In genomic region chr8:105799091-105799812, GRCm38 (mm10) we compare ENCODE assay signal across 8 mouse cellular contexts. TPM values are rescaled to one million over a fixed set of nuclear protein-coding genes. Genes with fewer than 3 reads are reported as not detected.
DNase-seq lines count a peak whose midpoint lies in the region; ATAC-seq and TF ChIP-seq lines count a peak whose summit lies in the region.

No protein-coding gene starts in this region.

- no peak for TF ChIP-seq EP300 in heart, adult 2 months (IDR thresholded peaks at IDR 0.05; ENCODE audit: insufficient read depth, low read depth, low read length)

- peaks cover 4% of the 10 kb centered on the region; the same call in 1 of the 2 replicates for H3K79me2 ChIP-seq in heart, adult 2 months (replicated peaks; ENCODE audit: control insufficient read depth, insufficient read depth, low read length)

- no peak overlapping the region for H3K4me2 ChIP-seq in kidney, embryonic 16.5 days (replicated peaks; ENCODE audit: low read depth, low read length)
- peak overlapping the region; percentile 36 for H3K4me2 ChIP-seq in lung, embryonic 14.5 days

- no peak for TF ChIP-seq POLR2A in heart, adult 2 months (IDR thresholded peaks at IDR 0.05; ENCODE audit: insufficient read depth, low read depth, low read length)

- WGBS in heart, adult 2 months: 18% methylated on average over 8 of the region's 8 CpGs
- 26% methylated on average over 8 of the region's 8 CpGs for WGBS in kidney, embryonic 16.5 days
- WGBS in lung, embryonic 14.5 days: 25% methylated on average over 8 of the region's 8 CpGs

- H3K4me3 ChIP-seq in heart, adult 2 months: no peak overlapping the region
- no peak overlapping the region for H3K4me3 ChIP-seq in kidney, embryonic 16.5 days (ENCODE audit: low read length)
- H3K4me3 ChIP-seq in lung, embryonic 14.5 days (ENCODE audit: low read depth, low read length): no peak overlapping the region

- H3K4me1 ChIP-seq in heart, adult 2 months (ENCODE audit: control insufficient read depth, insufficient read depth, low read length): peaks cover 8% of the 10 kb centered on the region
- peaks cover 14% of the 10 kb centered on the region for H3K4me1 ChIP-seq in kidney, embryonic 16.5 days (ENCODE audit: insufficient read depth, low read length)
- peaks cover 13% of the 10 kb centered on the region for H3K4me1 ChIP-seq in lung, embryonic 14.5 days (ENCODE audit: insufficient read depth)

- no peak for TF ChIP-seq CTCF in heart, adult 2 months (IDR thresholded peaks at IDR 0.05)
- no peak for TF ChIP-seq CTCF in lung, embryonic 14.5 days (IDR thresholded peaks at IDR 0.05; ENCODE audit: low read depth)

- DNase-seq in urinary bladder, adult 18-20 months (ENCODE audit: low spot score in 2 of 2): peak; percentile 63 to 65
- DNase-seq in urinary bladder, adult 2 months (ENCODE audit: low spot score): no peak
- DNase-seq in cerebellum, adult 9-11 months: peak; percentile 65
- DNase-seq in heart, adult 2 months: peak; percentile 81 to 84
- DNase-seq in lung, embryonic 14.5 days: peak; percentile 91
- peak; percentile 92 for DNase-seq in spleen, postnatal 4 days (ENCODE audit: low spot score in 2 of 2)
- no peak for DNase-seq in thymus, postnatal 0 days (ENCODE audit: low spot score)

- no peak overlapping the region for H3K9ac ChIP-seq in heart, adult 2 months (ENCODE audit: low read depth, low read length)
- no peak overlapping the region for H3K9ac ChIP-seq in kidney, embryonic 16.5 days (replicated peaks; ENCODE audit: low read length)
- no peak overlapping the region; the same call in 1 of the 2 replicates for H3K9ac ChIP-seq in lung, embryonic 14.5 days

- H3K9me3 ChIP-seq in kidney, embryonic 16.5 days (ENCODE audit: low read length): no peaks in the 10 kb centered on the region
- no peaks in the 10 kb centered on the region for H3K9me3 ChIP-seq in lung, embryonic 14.5 days (ENCODE audit: low read depth, low read length)

- peak overlapping the region; percentile 38; the same call in 1 of the 2 replicates for H3K27ac ChIP-seq in heart, adult 2 months
- H3K27ac ChIP-seq in kidney, embryonic 16.5 days (ENCODE audit: low read length): peak overlapping the region; percentile 69
- peak overlapping the region; percentile 65 for H3K27ac ChIP-seq in lung, embryonic 14.5 days (ENCODE audit: low read depth)

- no peaks in the 10 kb centered on the region for H3K36me3 ChIP-seq in heart, adult 2 months (ENCODE audit: control insufficient read depth, insufficient read depth, low read length)
- 0 out of 2 replicates have a peak, but pooled peaks cover 3% of the 10 kb centered on the region for H3K36me3 ChIP-seq in kidney, embryonic 16.5 days (ENCODE audit: insufficient read depth, low read length)
- H3K36me3 ChIP-seq in lung, embryonic 14.5 days (ENCODE audit: insufficient read depth): 0 out of 2 replicates have a peak, but pooled peaks cover 10% of the 10 kb centered on the region

- intact Hi-C loops in heart, adult 2 months (cut with DNase I): no loop called here

- no peaks in the 10 kb centered on the region for H3K27me3 ChIP-seq in heart, adult 2 months (ENCODE audit: control insufficient read depth, insufficient read depth, low read length)
- no peaks in the 10 kb centered on the region for H3K27me3 ChIP-seq in kidney, embryonic 16.5 days (ENCODE audit: insufficient read depth, low read length)
- no peaks in the 10 kb centered on the region for H3K27me3 ChIP-seq in lung, embryonic 14.5 days (ENCODE audit: insufficient read depth, low read length)

- ATAC-seq in kidney, embryonic 16.5 days (ENCODE audit: low FRiP score, low TSS enrichment): peak; percentile 65
- ATAC-seq in lung, embryonic 14.5 days (ENCODE audit: insufficient read depth): peak; percentile 82

RNA-seq across cellular contexts. Expression of gene Ranbp10, which starts 27.9 kb away (rescaled TPM):
- 17.7 and 18.2 TPM in 2 replicates for polyA plus RNA-seq in urinary bladder, adult 2 months (2012; rRNA removed)
- total RNA-seq in heart, adult 2 months (2021): 10 to 100 TPM; 18.0 to 18.5 TPM
- 20.0 and 22.3 TPM in 2 replicates for polyA plus RNA-seq in heart, adult 2 months (2012; rRNA removed)
- polyA plus RNA-seq in kidney, embryonic 16.5 days (2015; fragmentation: Nextera tagmentation; extraction: Ambion mirVana): 10.7 and 13.3 TPM in 2 replicates
- 12.2 and 13.8 TPM in 2 replicates for polyA plus RNA-seq in lung, embryonic 14.5 days (2014; fragmentation: Nextera tagmentation; extraction: Ambion mirVana)
- polyA plus RNA-seq in thymus, postnatal 0 days (2015; fragmentation: Nextera tagmentation; extraction: Ambion mirVana): 8.4 and 9.9 TPM in 2 replicates

RNA-seq across cellular contexts. Expression of gene Tsnaxip1, which starts 28.3 kb away (rescaled TPM):
- polyA plus RNA-seq in urinary bladder, adult 2 months (2012; rRNA removed): not detected in 2 replicates
- total RNA-seq in heart, adult 2 months (2021): not detected
- polyA plus RNA-seq in heart, adult 2 months (2012; rRNA removed): 0.20 TPM in 1 of 2 replicates, not detected in the other
- 0.21 and 0.24 TPM in 2 replicates for polyA plus RNA-seq in kidney, embryonic 16.5 days (2015; fragmentation: Nextera tagmentation; extraction: Ambion mirVana)
- 0.09 and 0.11 TPM in 2 replicates for polyA plus RNA-seq in lung, embryonic 14.5 days (2014; fragmentation: Nextera tagmentation; extraction: Ambion mirVana)
- 0.10 and 0.18 TPM in 2 replicates for polyA plus RNA-seq in thymus, postnatal 0 days (2015; fragmentation: Nextera tagmentation; extraction: Ambion mirVana)

RNA-seq across cellular contexts. Expression of gene Gfod2, which starts 40.8 kb away (rescaled TPM):
- polyA plus RNA-seq in urinary bladder, adult 2 months (2012; rRNA removed): 5.2 and 5.9 TPM in 2 replicates
- 1 to 10 TPM; 3.7 TPM for total RNA-seq in heart, adult 2 months (2021)
- polyA plus RNA-seq in heart, adult 2 months (2012; rRNA removed): 2.3 and 3.0 TPM in 2 replicates
- 24.9 and 25.7 TPM in 2 replicates for polyA plus RNA-seq in kidney, embryonic 16.5 days (2015; fragmentation: Nextera tagmentation; extraction: Ambion mirVana)
- 21.2 and 22.6 TPM in 2 replicates for polyA plus RNA-seq in lung, embryonic 14.5 days (2014; fragmentation: Nextera tagmentation; extraction: Ambion mirVana)
- 9.0 and 11.3 TPM in 2 replicates for polyA plus RNA-seq in thymus, postnatal 0 days (2015; fragmentation: Nextera tagmentation; extraction: Ambion mirVana)

RNA-seq across cellular contexts. Expression of gene Cenpt, which starts 53.8 kb away (rescaled TPM):
- polyA plus RNA-seq in urinary bladder, adult 2 months (2012; rRNA removed): 14.5 and 21.2 TPM in 2 replicates
- total RNA-seq in heart, adult 2 months (2021): 1 to 10 TPM; 2.3 to 2.7 TPM
- 6.0 and 6.4 TPM in 2 replicates for polyA plus RNA-seq in heart, adult 2 months (2012; rRNA removed)
- 44.7 and 46.3 TPM in 2 replicates for polyA plus RNA-seq in kidney, embryonic 16.5 days (2015; fragmentation: Nextera tagmentation; extraction: Ambion mirVana)
- 41.4 and 46.2 TPM in 2 replicates for polyA plus RNA-seq in lung, embryonic 14.5 days (2014; fragmentation: Nextera tagmentation; extraction: Ambion mirVana)
- 25.1 and 28.2 TPM in 2 replicates for polyA plus RNA-seq in thymus, postnatal 0 days (2015; fragmentation: Nextera tagmentation; extraction: Ambion mirVana)

RNA-seq across cellular contexts. Expression of gene Thap11, which starts 55.7 kb away (rescaled TPM):
- 42.2 and 44.4 TPM in 2 replicates for polyA plus RNA-seq in urinary bladder, adult 2 months (2012; rRNA removed)
- total RNA-seq in heart, adult 2 months (2021): 10 to 100 TPM; 26.8 to 30.1 TPM
- 33.0 and 42.2 TPM in 2 replicates for polyA plus RNA-seq in heart, adult 2 months (2012; rRNA removed)
- polyA plus RNA-seq in kidney, embryonic 16.5 days (2015; fragmentation: Nextera tagmentation; extraction: Ambion mirVana): 65.2 and 66.1 TPM in 2 replicates
- polyA plus RNA-seq in lung, embryonic 14.5 days (2014; fragmentation: Nextera tagmentation; extraction: Ambion mirVana): 62.7 and 70.7 TPM in 2 replicates
- 55.4 and 56.2 TPM in 2 replicates for polyA plus RNA-seq in thymus, postnatal 0 days (2015; fragmentation: Nextera tagmentation; extraction: Ambion mirVana)

Comparison
In these comparisons a context has a peak if more than half of its experiments do, and no peak if none do; other contexts are left out.
1. DNase-seq: peak in urinary bladder, adult 18-20 months (2 of 2), cerebellum, adult 9-11 months (single experiment), heart, adult 2 months (2 of 2), lung, embryonic 14.5 days (single experiment) and spleen, postnatal 4 days (2 of 2); none in urinary bladder, adult 2 months (single experiment) and thymus, postnatal 0 days (single experiment).
2. Peak in every context shown above with its lines, with median percentiles within 50 percentile points of each other: H3K27ac ChIP-seq.